Mouse (Mus musculus) layer of hippocampus, adult 18-20 months (tissue): ENCODE measurements around the gene Ctps. TPM values are rescaled to one million over a fixed set of nuclear protein-coding genes. Genes with fewer than 3 reads are reported as not detected.

Experiments used
- DNase-seq, 2 experiments: peaks; one replicate each; pipeline ENCODE4 v3.0.0; 2022; ENCODE audit warnings: low spot score in 2 of 2
- total RNA-seq, 2 experiments: library from RNA; stranded (reverse); gene quantifications; 2 replicates each; pipeline ENCODE4 v1.2.3; 2021

The Ctps gene
- total RNA-seq, 2 experiments from 2014 or later, result 33.4 to 34.1 TPM

DNA sequence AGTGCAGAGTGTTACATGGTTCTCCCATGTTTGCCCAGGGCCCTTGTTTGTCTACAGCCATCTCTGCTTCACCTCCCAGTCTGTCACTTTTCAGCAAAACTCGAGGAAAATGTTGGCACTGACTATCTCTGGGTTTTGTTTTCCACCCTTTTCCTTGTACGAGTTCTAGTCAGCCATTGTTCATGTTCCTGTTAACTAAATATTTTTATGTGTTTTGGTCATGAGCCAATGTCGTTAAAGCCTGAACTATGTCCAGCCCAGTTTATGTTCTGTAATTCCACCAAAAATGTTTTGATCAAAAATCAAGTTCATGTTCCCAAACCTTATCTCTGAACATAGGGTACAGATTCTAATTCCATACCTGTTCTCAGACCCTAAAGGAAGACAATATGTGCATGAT is 1.6 kb upstream of the Ctps start:
- no peak for DNase-seq

DNA sequence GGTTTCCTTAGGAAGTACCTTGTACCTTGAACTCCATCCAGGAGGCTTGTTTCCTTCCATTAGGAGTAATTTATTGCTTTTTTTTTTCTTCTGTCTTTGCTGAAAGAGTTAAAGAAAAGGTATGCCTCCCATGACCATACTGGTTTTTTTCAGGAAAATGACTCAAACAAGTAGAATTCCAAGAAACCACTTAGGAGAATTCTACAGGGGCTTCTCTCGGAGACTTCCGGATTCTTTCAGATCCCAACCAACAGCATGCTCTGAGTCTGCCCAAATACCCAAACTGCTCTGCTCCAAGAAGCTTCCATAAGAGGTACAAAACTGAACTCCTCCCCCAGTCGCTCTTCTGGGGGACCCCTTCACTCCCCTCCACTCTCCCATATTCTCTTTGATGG is 991 bp upstream of the Ctps start:
- no peak for DNase-seq

- no peak for DNase-seq
Measured at GRCm38 (mm10) chr4:120570438-120571069, 478 bp upstream of the Ctps start.

DNA sequence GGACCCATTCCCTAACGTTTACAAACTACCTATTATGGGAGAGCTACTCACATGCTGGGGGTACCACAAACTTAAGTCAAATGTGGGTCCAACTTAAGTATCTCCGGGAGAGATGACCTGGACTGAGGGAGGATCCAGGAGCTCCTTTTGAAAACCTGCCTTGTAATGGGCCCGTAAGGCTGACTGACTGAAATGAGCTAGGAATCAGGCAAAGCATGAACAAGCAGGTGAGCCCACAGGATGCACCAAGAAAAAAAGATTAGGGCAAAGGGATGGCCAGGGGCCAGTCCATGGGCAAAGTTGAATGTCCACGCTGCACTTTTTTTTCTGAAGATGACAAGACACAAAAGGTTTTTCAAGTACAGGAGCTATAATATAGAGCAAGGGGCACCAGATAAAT is 1.1 kb downstream of the Ctps start:
- no peak for DNase-seq

DNA sequence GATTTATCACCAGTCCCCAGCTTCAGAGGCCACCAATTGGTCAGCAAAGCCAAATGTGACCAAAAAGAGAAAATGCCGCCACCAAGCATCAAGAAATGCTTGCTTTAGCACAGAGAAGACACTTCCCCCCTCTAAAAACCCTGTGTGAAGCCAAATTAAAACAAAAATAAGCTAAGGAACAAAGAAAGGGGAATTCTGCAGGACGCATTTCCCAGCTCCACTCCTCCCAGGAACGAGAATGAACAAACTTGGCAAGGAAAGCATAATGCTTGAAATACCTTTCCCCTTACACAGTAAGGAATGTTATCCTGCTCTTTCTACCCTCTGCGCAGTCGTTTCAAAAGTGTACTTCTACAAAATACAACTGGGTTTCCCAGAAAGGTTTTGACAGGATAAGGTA is 2.1 kb downstream of the Ctps start:
- no peak for DNase-seq

GRCm38 (mm10) chr4:120565726-120566125 is 4.3 kb downstream of the Ctps start:
- no peak for DNase-seq

- DNase-seq, result no peak
Measured at GRCm38 (mm10) chr4:120556592-120556991, 13.5 kb downstream of the Ctps start.

DNA sequence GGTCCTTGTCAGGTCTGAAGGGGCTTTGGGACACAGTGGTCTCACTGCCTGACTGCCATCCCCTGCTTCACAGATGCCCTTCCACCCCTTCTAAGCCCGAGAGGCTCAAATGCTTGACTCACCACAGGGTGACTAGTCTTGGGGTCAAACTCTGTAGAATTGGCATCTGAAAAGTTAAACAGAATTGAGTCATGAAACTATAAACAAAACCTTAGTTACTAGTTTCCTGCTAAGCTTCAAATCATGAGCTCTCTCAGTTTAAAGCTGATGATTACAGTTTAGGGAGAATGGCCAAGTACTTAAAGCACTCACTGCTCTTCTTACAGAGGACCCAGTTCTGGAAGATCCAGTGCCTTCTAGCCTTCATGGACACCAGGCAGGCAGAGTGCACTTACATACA is 25.2 kb downstream of the Ctps start:
- DNase-seq, result no peak

DNA sequence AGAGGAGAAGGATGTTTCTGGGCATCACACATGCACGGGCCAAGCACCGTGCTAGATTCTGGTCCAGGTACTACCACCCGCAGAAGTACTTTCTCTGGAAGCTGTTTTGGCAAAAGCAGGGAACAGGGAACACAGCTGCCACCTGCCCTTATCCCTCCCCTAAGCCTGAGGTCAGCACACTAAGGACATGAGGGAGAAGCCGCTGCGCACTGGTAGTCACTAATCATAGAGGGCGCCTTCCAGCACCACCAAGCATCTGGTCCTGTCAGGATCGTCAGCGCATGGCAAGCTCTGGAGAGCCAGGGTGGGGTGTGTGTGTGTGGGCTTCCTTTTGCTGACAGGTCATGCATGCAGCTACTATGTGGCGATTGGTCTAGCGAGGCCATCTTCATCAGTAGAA is 31.4 kb downstream of the Ctps start:
- no peak for DNase-seq

GRCm38 (mm10) chr4:120531986-120532385 is 38.1 kb downstream of the Ctps start, which contains the start of gene Slfnl1:
Gene Slfnl1 (plus strand): TSS chr4:120532231.
- DNase-seq, result no peak

GRCm38 (mm10) chr4:120528171-120528570 is 41.9 kb downstream of the Ctps start:
- no peak for DNase-seq

DNA sequence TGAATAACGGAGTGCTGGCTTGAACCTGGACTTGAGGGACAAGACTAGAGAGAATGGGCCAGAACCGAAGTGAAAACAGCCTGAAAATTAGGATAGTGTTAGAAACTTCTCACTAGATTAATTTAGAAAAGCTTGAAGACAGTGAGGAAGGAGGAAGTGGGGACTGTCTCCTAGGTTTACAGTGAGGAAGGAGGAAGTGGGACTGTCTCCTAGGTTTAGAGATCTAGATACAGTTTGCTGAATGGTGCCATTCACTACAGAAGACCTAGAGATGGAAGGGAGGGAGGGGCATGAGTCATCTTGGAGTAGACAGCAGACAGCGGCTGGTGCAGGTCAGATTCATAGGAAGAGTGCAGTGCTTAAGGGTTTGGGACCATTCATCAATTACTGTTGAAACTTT is 47.0 kb downstream of the Ctps start:
- no peak for DNase-seq

- no peak for DNase-seq
Measured at GRCm38 (mm10) chr4:120522351-120522750, 47.7 kb downstream of the Ctps start.

GRCm38 (mm10) chr4:120521761-120522160 is 48.3 kb downstream of the Ctps start:
- no peak for DNase-seq

DNA sequence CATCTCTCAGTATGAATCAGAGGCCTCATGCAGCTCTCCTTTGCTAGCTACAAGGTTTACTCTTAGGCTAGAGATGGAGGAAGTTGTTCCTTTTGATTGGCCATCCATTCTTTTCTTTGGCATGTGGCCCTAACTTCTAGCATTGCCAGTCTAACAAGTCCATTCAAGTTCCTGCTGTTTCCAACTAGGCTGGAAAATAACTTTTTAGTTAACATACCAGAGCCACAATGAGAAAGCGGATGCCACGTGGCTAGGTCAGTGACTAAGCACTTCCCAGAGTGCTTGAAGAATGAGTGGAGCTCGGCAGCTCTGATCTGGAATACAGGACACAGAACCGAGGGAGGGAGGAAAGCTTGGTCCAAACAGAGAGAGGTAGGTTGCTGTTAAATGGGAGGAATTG is 52.7 kb downstream of the Ctps start:
- DNase-seq, result no peak

DNA sequence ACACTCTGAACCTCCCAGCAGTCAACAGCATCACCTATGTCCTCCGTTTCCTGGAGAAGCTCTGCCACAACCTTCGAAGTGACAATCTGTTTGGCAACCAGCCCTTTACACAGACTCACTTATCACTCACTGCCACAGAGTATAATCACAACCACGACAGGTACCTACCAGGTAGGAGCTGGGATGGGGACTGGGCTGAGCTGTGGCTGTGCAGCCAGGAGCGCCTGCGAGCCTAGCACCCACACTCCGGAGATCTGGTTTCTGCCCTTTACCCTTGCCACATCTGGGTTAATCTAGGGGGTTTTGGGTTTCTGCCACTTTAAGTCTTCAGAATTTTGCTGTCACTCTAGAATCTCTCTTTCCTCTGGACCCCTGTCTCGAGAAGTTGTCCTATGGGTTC is 53.2 kb downstream of the Ctps start:
- DNase-seq, result no peak

DNA sequence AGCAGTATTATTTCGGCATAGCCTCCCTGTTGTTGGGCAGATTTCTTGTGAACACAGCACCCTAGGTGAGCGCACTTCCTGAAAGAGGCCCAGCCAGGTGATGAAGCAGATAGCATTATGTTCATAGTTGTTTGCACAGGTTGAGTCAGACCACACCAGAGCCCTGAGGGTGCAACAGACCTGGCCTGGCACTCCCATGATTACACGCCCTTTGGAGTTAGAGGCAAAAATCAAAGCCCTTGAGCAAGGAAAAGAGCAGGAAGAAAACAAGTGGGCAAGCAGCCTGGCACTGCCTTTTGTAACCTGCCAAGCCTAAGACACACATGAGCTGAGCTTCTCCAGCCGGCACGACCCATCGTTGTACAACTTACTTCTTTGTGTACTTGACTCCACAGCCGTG is 53.6 kb downstream of the Ctps start:
- DNase-seq, result no peak

- no peak for DNase-seq
Measured at GRCm38 (mm10) chr4:120514366-120514765, 55.7 kb downstream of the Ctps start.

DNA sequence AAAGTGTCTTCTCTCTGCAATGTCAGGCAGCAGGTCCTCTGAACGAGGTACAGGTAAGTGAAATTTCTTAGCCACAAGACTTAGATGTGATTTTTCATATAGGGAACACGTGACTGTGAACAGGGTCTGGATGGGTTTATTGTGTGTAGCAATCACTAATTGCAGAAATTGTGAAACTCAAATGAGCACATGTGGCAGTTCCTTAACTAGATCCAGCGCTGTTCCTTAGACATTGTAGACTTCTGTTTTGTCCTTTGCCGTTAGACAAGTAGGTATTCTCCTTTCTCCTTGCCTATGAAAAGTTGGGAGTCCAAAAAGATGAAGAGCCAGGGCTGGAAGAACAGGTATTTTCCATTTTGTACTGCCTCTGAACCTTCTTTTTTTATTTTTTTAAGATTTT is 58.9 kb downstream of the Ctps start:
- no peak for DNase-seq

DNA sequence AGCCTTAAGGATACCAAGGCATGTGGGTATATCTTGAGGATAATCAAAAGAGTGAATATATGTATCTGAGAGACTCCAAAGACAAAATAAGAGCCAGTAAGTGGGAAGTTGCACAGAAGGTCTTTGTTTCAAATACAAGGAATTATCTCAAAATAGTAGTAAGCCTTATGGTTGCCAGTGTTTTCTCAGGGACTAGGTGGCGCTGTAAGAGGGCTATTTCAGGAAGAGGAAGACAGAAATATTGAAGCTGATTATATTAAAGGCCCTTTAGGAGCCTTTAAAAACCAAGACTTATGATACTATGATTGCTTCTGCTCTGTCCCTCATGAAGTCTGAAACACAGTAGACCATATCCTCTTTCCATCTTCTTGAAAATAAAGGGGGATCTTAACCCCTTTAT is 63.1 kb downstream of the Ctps start:
- DNase-seq, result no peak
